Mouse (Mus musculus): ENCODE results near the gene Olfr1116. TPM values are rescaled to one million over a fixed set of nuclear protein-coding genes. Genes with fewer than 3 reads are reported as not detected.
"Not testable (repeated sequence)": the region's sequence is repeated elsewhere in the genome, so short reads cannot be mapped to it uniquely, and the experiment has no call there.

The Olfr1116 gene
- total RNA-seq (2021), result not detected
- long read RNA-seq, experiment 1, result 0 reads
- long read RNA-seq, experiment 2, result 0 reads

GRCm38 (mm10) chr2:87267234-87267633 lies at the start of gene Olfr1116:
Gene Olfr1116, plus strand, starts transcription at chr2:87267534.
- DNase-seq (ENCODE audit: low spot score in 2 of 2), result no peak

GRCm38 (mm10) chr2:87247713-87248112 lies 19.6 kb upstream of the Olfr1116 start, which contains the start of gene Olfr1115:
Gene Olfr1115, plus strand, starts transcription at chr2:87248013.
- DNase-seq (ENCODE audit: low spot score in 2 of 2), result no peak

GRCm38 (mm10) chr2:87293977-87294376 lies 26.6 kb downstream of the Olfr1116 start:
- not testable (repeated sequence) for DNase-seq (ENCODE audit: low spot score in 2 of 2)

- DNase-seq (ENCODE audit: low spot score in 2 of 2), result no peak
Measured at GRCm38 (mm10) chr2:87307281-87307680, 39.9 kb downstream of the Olfr1116 start, which contains the start of gene Olfr1118. Gene Olfr1118, plus strand, starts transcription at chr2:87307581.

Small RNAs within 50 kb of the gene (microRNA-seq; reads per million reads assigned to microRNA genes)
- gene Gm27438, result 0 reads per million in 2 experiments

Other genes starting within 250 kb of the Olfr1116 start
- not detected for gene Olfr1104, start 240.5 kb upstream of the Olfr1116 start, total RNA-seq (2021)
- not detected for gene Olfr1105, start 231.0 kb upstream of the Olfr1116 start, total RNA-seq (2021)
- gene Olfr1106, start 215.3 kb upstream of the Olfr1116 start, total RNA-seq (2021), result not detected
- gene Olfr1107, start 191.7 kb upstream of the Olfr1116 start, total RNA-seq (2021), result not detected
- gene Olfr1109, start 171.5 kb upstream of the Olfr1116 start, total RNA-seq (2021), result not detected
- gene Olfr259, start 153.0 kb upstream of the Olfr1116 start, total RNA-seq (2021), result not detected
- not detected for gene Olfr1110, start 127.2 kb upstream of the Olfr1116 start, total RNA-seq (2021)
- not detected for gene Olfr1111, start 114.9 kb upstream of the Olfr1116 start, total RNA-seq (2021)
- not detected for gene Olfr1112, start 79.7 kb upstream of the Olfr1116 start, total RNA-seq (2021)
- not detected for gene Olfr1113, start 58.6 kb upstream of the Olfr1116 start, total RNA-seq (2021)
- not detected for gene Olfr1115, start 19.5 kb upstream of the Olfr1116 start, total RNA-seq (2021)
- not detected for gene Olfr1118, start 40.0 kb downstream of the Olfr1116 start, total RNA-seq (2021)
- not detected for gene Olfr1120, start 87.3 kb downstream of the Olfr1116 start, total RNA-seq (2021)
- not detected for gene Olfr1121, start 102.4 kb downstream of the Olfr1116 start, total RNA-seq (2021)
- gene Olfr1122, start 118.3 kb downstream of the Olfr1116 start, total RNA-seq (2021), result under 1 TPM in 1 of 2 experiments, not detected in 1; 0.09 TPM
- gene Olfr1123, start 149.1 kb downstream of the Olfr1116 start, total RNA-seq (2021), result not detected
- not detected for gene Olfr1124, start 162.7 kb downstream of the Olfr1116 start, total RNA-seq (2021)
- not detected for gene Olfr1126, start 186.4 kb downstream of the Olfr1116 start, total RNA-seq (2021)
- gene Pramel7, start 229.6 kb downstream of the Olfr1116 start, total RNA-seq (2021), result not detected
- gene Pramel6, start 239.0 kb downstream of the Olfr1116 start, total RNA-seq (2021), result not detected

All from left cerebral cortex, adult 18-20 months (tissue).